Mouse (Mus musculus) limb, embryonic 12.5 days (tissue): ENCODE data around the gene Grm5. TPM values are rescaled to one million over a fixed set of nuclear protein-coding genes. Genes with fewer than 3 reads are reported as not detected.

Source experiments
- ATAC-seq: fragments of 200-750 bp; cut with Nextera tagmentation; 2 replicates; pipeline ENCODE4 v1.8.0; 2017; ENCODE audit warnings: low read depth, moderate TSS enrichment; ENCODE audit not compliant: insufficient number of reproducible peaks, insufficient read depth, low FRiP score, low TSS enrichment
- H3K27ac ChIP-seq: fragments of 300-500 bp; sonication (generic); 2 replicates; pipeline ENCODE4 v1.5.1; 2016; ENCODE audit warnings: mild to moderate bottlenecking, moderate library complexity
- H3K27me3 ChIP-seq: fragments of 300-500 bp; sonication (generic); 2 replicates; pipeline ENCODE4 v1.6.1; 2016; ENCODE audit warnings: mild to moderate bottlenecking, moderate library complexity
- H3K36me3 ChIP-seq: fragments of 300-500 bp; sonication (generic); 2 replicates; pipeline ENCODE4 v1.6.1; 2016; ENCODE audit warnings: mild to moderate bottlenecking, moderate library complexity
- H3K4me1 ChIP-seq: fragments of 300-500 bp; sonication (generic); replicated peaks from 2 replicates; pipeline ENCODE4 v1.6.1; 2016
- H3K4me2 ChIP-seq: fragments of 300-500 bp; sonication (generic); 2 replicates; pipeline ENCODE4 v1.6.1; 2016; ENCODE audit warnings: mild to moderate bottlenecking, moderate library complexity
- H3K4me3 ChIP-seq: fragments of 300-500 bp; sonication (generic); replicated peaks from 2 replicates; pipeline ENCODE4 v1.5.1; 2016; ENCODE audit warnings: mild to moderate bottlenecking
- H3K9ac ChIP-seq: fragments of 300-500 bp; sonication (generic); replicated peaks from 2 replicates; pipeline ENCODE4 v1.6.1; 2016; ENCODE audit warnings: mild to moderate bottlenecking, moderate library complexity
- H3K9me3 ChIP-seq: fragments of 300-500 bp; sonication (generic); 2 replicates; pipeline ENCODE4 v1.6.1; 2016; ENCODE audit warnings: mild to moderate bottlenecking, moderate library complexity
- WGBS: fragments of 180-500 bp; shearing (Covaris S2); methylation state at CpG from one replicate; pipeline ENCODE4 v1.1.7; 2016; 5-methylcytosine and 5-hydroxymethylcytosine counted together
- polyA plus RNA-seq: library from polyadenylated mRNA; unstranded; fragments of >200 nt; fragmentation: Nextera tagmentation; extraction: Ambion mirVana; gene quantifications from 2 replicates; pipeline ENCODE4 v1.2.1, GENCODE M21; 2016

Gene Grm5
- polyA plus RNA-seq, 1 experiment from 2014 or later: 0.05 TPM

DNA sequence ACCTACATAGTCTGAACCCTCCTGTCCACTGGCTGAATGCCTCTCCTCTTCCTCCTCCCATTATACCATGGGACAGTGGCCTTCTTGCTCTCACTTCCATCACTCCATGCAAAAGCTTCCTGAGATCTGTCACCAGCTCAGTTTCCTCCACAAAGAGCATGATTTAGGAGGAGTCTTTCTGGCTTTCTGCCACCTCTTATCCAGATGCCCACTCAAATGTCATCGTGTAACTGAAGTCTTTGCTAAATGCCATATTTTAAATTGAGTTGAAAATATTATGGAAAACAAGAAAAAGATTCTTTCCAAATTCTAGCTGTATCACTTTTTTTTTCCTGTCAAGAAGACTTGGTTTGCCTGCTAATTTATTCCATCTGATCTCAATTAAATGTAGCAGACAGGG lies 132.4 kb downstream of the Grm5 start:
- H3K36me3 ChIP-seq: no peaks in the 10 kb centered on the region
- 69% methylated on average over 1 of the region's 1 CpGs for whole genome bisulfite sequencing

DNA sequence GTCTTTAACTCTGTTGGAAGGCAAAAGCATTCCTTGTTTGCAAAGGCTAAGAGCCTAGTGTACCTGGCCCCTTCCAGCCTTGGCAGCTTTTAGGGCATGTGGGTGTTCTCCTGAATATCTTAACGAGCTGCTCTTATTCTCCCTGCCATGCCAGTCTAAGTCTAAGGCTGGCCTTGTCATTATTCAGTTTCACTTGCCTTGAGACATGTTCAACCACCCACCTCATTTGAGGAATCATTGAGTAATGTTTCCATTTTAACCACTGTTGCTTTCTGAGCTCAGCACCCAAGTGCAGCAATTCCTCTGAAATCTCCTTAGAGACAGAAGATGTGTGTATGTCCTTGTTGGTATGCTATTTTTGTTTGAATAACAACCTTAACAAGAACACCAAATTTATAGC lies 134.7 kb downstream of the Grm5 start:
- Histone ChIP-seq H3K36me3 (no peaks in the 10 kb centered on the region), H3K4me2 (no peak overlapping the region), H3K9ac (no peak overlapping the region), H3K27ac (no peak overlapping the region), H3K27me3 (no peaks in the 10 kb centered on the region), H3K4me3 (no peak overlapping the region), H3K4me1 (no peaks in the 10 kb centered on the region), H3K9me3 (no peaks in the 10 kb centered on the region)
- 55% methylated on average over 1 of the region's 1 CpGs for WGBS
- ATAC-seq: no peak

More for the DNA sequence above, 132.4 kb downstream of the Grm5 start:
- ATAC-seq: no peak
- no peaks in the 10 kb centered on the region for H3K9me3 ChIP-seq
- no peak overlapping the region for H3K27ac ChIP-seq
- H3K9ac ChIP-seq: no peak overlapping the region
- no peak overlapping the region for H3K4me2 ChIP-seq
- H3K27me3 ChIP-seq: no peaks in the 10 kb centered on the region
- H3K4me1 ChIP-seq: no peaks in the 10 kb centered on the region
- H3K4me3 ChIP-seq: no peak overlapping the region

DNA sequence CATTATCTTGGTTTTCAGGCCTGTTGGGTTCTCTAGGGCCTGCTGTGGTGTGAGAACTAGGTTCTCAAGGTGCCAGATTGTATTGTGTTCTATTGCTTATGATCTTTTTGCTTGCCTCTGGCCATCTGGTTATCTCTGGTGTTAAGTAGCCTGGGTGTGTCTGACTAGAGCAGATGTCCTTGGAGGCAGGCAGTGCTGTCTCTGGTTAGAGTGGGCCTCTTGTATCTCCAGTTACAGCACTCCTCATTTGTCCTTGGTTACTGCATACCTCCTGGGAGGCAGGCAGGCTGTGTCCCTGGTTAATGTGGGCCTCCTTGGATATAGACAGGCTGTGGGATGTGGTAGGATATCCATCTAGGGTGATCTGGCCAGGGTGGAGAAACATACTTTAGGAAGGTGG lies 150.5 kb downstream of the Grm5 start:
- Histone ChIP-seq H3K4me1 (no peaks in the 10 kb centered on the region), H3K27me3 (no peaks in the 10 kb centered on the region), H3K4me2 (no peak overlapping the region), H3K9ac (no peak overlapping the region), H3K27ac (no peak overlapping the region), H3K36me3 (no peaks in the 10 kb centered on the region), H3K4me3 (no peak overlapping the region), H3K9me3 (no peaks in the 10 kb centered on the region)
- ATAC-seq: no peak

DNA sequence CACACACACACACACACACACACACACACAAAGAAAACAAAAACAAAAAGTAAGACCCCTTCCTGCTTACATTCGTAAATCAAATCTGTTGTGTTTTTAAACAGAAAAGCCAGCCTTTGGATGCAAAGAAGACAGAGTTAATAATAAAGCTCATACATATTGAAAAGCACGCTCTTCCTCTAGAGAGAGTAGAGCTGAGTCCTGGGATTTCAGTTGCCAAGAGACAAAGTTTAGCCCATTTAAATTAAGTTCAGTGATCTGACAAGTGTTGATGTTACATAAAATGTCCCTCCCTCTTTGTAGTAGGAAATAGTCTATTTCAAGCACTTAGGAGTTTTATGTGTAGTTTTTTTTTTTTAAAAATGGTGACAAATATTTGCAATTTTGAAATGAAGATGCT lies 178.0 kb downstream of the Grm5 start:
- Histone ChIP-seq H3K9me3 (no peaks in the 10 kb centered on the region), H3K4me1 (no peaks in the 10 kb centered on the region), H3K27me3 (no peaks in the 10 kb centered on the region), H3K36me3 (no peaks in the 10 kb centered on the region), H3K27ac (no peak overlapping the region), H3K4me3 (no peak overlapping the region), H3K9ac (no peak overlapping the region), H3K4me2 (no peak overlapping the region)
- ATAC-seq: no peak
- 87% methylated on average over 2 of the region's 2 CpGs for WGBS

DNA sequence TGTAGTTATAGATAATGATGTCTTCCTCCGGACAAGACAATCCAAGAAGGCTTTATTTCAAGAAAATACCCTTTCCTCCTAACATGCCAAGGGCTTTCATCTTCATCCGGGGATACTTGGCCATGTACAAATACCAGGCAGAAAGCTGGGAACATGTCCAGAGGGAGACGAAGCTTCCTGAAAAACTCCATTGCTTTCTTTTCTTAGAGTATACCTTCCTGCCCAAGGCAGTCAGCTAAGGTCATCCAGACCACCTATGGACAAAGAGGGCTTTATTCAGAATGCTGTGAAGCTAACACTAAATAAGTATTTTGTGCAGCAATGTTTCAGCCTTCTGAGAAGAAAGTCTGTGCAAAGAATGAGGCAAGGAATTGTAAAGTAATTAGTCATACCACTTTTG lies 178.4 kb downstream of the Grm5 start:
- H3K36me3 ChIP-seq: no peaks in the 10 kb centered on the region
- H3K27me3 ChIP-seq: no peaks in the 10 kb centered on the region
- no peak overlapping the region for H3K4me3 ChIP-seq
- no peaks in the 10 kb centered on the region for H3K9me3 ChIP-seq
- H3K27ac ChIP-seq: no peak overlapping the region
- no peak overlapping the region for H3K9ac ChIP-seq
- no peak for ATAC-seq
- H3K4me1 ChIP-seq: no peaks in the 10 kb centered on the region
- H3K4me2 ChIP-seq: no peak overlapping the region
- WGBS: 81% methylated on average over 3 of the region's 3 CpGs

DNA sequence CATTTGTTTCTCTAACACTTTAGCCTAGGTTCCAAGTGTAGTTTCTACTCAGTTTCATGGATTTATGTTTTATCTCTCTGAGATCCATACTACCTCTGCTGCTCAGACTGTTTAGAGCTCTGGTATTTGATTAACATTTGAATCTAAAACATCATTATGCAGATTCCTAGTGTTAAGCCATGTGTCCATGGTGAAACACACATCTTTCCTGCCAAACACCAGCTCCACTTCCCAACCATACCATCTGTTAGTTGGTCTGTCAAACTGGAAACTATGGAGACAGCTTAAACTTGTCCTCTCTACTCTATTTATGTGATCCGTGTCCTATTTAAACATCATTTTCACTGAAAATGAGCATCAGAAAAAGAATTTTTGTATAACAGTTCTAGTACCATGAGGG lies 203.6 kb downstream of the Grm5 start:
- no peak for ATAC-seq
- no peak overlapping the region for H3K4me3 ChIP-seq
- H3K9me3 ChIP-seq: no peaks in the 10 kb centered on the region
- H3K4me1 ChIP-seq: no peaks in the 10 kb centered on the region
- H3K27me3 ChIP-seq: no peaks in the 10 kb centered on the region
- no peak overlapping the region for H3K9ac ChIP-seq
- WGBS: 88% methylated on average over 1 of the region's 1 CpGs
- H3K36me3 ChIP-seq: no peaks in the 10 kb centered on the region
- no peak overlapping the region for H3K4me2 ChIP-seq
- H3K27ac ChIP-seq: no peak overlapping the region

DNA sequence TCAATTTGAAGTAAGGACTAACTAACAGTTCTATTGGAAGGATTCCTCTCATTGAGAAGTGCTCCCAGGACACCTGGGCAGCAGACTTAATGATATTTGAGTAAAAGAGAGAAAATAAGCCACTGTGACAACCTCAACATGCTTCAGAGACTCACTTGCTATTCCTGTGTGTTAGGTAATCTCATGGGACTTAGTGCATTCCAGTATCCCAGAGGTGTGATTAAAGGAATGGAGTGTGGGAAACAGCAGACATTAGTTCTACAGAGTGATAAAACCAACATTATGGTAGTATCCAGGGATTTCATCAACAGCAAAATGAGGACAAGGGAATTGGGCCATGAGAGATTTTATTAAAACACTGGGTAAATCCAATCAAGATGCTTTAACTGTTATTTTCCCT lies 205.0 kb downstream of the Grm5 start:
- no peak overlapping the region for H3K4me3 ChIP-seq
- ATAC-seq: no peak

DNA sequence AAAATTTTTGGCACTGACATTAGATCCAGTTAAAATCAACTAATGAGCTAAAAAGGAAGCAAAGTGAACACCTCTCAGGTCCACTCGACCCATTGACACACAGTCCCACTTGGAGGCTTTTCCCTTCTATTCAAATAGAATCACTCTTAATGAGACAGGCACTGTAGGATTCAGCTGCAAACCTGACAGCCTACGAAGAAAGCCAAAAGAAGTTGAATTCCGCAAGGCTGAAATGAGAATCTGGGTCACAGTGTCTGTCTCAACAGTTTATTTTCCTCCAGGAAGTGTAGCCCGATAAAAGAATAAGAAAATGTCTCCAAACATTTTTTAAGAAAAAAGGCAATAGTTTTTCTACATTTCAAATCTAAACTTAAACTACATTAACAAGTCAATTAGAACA lies 209.9 kb downstream of the Grm5 start:
- Histone ChIP-seq H3K9ac (no peak overlapping the region), H3K4me2 (no peak overlapping the region), H3K9me3 (no peaks in the 10 kb centered on the region), H3K4me1 (no peaks in the 10 kb centered on the region), H3K27ac (no peak overlapping the region), H3K27me3 (no peaks in the 10 kb centered on the region), H3K36me3 (no peaks in the 10 kb centered on the region), H3K4me3 (no peak overlapping the region)
- ATAC-seq: no peak
- WGBS: 74% methylated on average over 4 of the region's 4 CpGs

More for the DNA sequence above, 205.0 kb downstream of the Grm5 start:
- no peak overlapping the region for H3K9ac ChIP-seq
- no peaks in the 10 kb centered on the region for H3K27me3 ChIP-seq
- H3K27ac ChIP-seq: no peak overlapping the region
- H3K4me2 ChIP-seq: no peak overlapping the region
- no peaks in the 10 kb centered on the region for H3K4me1 ChIP-seq
- H3K9me3 ChIP-seq: no peaks in the 10 kb centered on the region
- no peaks in the 10 kb centered on the region for H3K36me3 ChIP-seq

DNA sequence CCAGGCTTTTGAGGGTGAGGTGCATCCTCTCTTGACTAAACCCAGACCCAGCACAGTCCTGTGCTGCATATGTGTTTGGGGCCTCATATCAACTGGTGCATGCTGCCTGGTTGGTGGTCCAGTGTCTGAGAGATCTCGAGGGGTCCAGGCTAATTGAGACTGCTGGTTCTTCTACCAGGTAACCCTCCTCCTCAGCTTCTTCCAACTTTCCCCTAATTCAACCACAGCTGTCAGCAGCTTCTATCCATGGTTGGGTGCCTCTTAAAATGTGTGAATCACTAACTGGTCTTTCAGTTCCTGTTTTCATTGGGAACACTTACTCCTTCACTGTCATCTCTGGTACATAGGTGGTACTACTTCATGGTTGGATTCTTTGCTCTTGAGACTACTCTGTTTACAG lies 240.9 kb downstream of the Grm5 start:
- H3K4me3 ChIP-seq: no peak overlapping the region
- no peak overlapping the region for H3K27ac ChIP-seq
- WGBS: 85% methylated on average over 1 of the region's 1 CpGs
- ATAC-seq: no peak
- no peak overlapping the region for H3K4me2 ChIP-seq
- no peaks in the 10 kb centered on the region for H3K27me3 ChIP-seq
- no peaks in the 10 kb centered on the region for H3K36me3 ChIP-seq
- no peaks in the 10 kb centered on the region for H3K4me1 ChIP-seq
- no peaks in the 10 kb centered on the region for H3K9me3 ChIP-seq
- H3K9ac ChIP-seq: no peak overlapping the region

DNA sequence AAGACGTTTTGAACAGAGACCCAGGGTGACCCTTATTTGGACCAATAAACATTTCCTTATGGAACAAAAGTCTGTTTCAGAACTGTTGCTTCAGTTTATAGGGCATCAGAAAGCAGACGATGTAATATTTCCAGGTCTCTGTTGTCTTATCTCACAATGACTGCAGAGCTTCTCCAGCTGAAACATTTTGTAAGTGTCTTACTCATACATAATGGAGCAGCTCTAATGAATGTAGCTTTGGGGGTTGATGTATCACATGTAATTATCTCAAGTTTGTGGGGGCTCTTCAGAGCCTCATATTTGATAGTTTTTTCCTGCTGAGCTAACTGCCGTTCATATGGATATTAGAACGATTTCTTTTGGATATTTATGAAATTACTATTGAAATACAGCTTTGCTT lies 250.7 kb downstream of the Grm5 start:
- H3K9ac ChIP-seq: no peak overlapping the region
- no peak overlapping the region for H3K27ac ChIP-seq
- WGBS: 56% methylated on average over 4 of the region's 4 CpGs
- H3K4me1 ChIP-seq: no peaks in the 10 kb centered on the region
- no peak for ATAC-seq
- no peaks in the 10 kb centered on the region for H3K36me3 ChIP-seq
- H3K4me2 ChIP-seq: no peak overlapping the region
- H3K9me3 ChIP-seq: no peaks in the 10 kb centered on the region
- H3K4me3 ChIP-seq: no peak overlapping the region
- H3K27me3 ChIP-seq: no peaks in the 10 kb centered on the region

DNA sequence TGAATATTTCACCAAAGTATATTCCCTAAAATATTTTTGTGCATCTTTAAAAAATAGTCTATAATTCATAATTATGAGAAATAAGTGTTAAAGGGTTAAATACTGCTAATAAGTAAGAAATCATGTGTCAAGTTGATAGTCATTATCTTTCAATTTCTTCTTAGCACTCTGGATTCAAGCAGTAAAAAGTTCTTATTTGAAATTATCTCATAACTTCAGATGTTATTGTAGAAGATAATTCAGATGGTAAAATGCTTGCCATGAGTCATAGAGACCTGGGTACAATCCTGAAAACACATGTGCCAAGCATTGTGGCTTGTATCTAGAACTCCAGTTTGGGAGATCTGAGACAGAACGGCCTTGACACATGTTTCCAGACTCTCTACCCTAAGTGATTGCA lies 254.6 kb downstream of the Grm5 start:
- no peaks in the 10 kb centered on the region for H3K27me3 ChIP-seq
- H3K27ac ChIP-seq: no peak overlapping the region
- H3K4me2 ChIP-seq: no peak overlapping the region
- H3K9ac ChIP-seq: no peak overlapping the region
- 70% methylated on average over 1 of the region's 1 CpGs for WGBS
- no peaks in the 10 kb centered on the region for H3K4me1 ChIP-seq
- no peak overlapping the region for H3K4me3 ChIP-seq
- no peak for ATAC-seq
- no peaks in the 10 kb centered on the region for H3K36me3 ChIP-seq
- H3K9me3 ChIP-seq: no peaks in the 10 kb centered on the region

DNA sequence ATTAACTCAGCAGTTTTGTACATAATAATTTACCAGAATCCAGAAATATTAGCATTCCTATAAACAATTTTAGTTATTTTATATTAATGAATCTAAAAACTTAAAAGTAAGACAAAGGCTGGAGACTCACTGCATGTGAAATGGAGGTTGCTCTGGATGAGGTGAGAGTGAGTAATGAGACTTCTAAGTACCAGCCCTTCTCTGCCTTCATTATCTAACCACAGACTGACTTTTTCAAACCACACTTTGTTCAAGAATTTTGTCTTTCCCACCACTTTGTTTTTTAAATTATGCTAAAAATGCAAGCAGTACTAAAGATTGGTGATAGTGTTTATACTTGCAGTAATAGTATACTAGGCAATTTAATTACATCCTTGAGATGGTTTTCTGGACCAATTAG lies 259.5 kb downstream of the Grm5 start:
- no peaks in the 10 kb centered on the region for H3K36me3 ChIP-seq
- no peak for ATAC-seq
- no peak overlapping the region for H3K27ac ChIP-seq
- no peak overlapping the region for H3K4me2 ChIP-seq
- H3K9ac ChIP-seq: no peak overlapping the region
- no peak overlapping the region for H3K4me3 ChIP-seq
- H3K27me3 ChIP-seq: no peaks in the 10 kb centered on the region
- no peaks in the 10 kb centered on the region for H3K4me1 ChIP-seq
- no peaks in the 10 kb centered on the region for H3K9me3 ChIP-seq

DNA sequence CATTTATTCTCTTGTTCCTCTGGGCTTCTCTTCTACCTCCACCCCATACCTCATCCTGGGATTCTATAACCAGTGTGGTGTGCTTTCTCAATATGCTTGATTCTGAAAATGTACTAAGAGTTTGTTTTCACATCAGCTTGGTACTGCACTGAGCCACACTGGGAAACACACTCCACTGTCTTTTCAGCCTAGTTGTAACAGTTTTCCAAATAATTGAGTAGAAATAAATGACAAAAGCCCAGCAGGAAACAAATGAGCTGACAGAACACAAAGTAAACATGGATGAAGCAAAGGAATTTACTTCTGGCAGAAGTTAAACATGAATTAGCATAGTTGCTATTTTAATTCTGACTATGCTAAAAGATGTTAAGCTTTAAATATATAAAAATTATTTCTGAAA lies 262.1 kb downstream of the Grm5 start:
- H3K4me1 ChIP-seq: no peaks in the 10 kb centered on the region
- H3K36me3 ChIP-seq: no peaks in the 10 kb centered on the region
- H3K27me3 ChIP-seq: no peaks in the 10 kb centered on the region
- H3K9me3 ChIP-seq: no peaks in the 10 kb centered on the region
- no peak for ATAC-seq
- H3K4me3 ChIP-seq: no peak overlapping the region
- no peak overlapping the region for H3K27ac ChIP-seq
- H3K9ac ChIP-seq: no peak overlapping the region
- no peak overlapping the region for H3K4me2 ChIP-seq
